Mouse (Mus musculus): ENCODE data around the gene Gse1.

GRCm38 (mm10) chr8:120525832-120526231 is 297.6 kb downstream of the Gse1 start:
- no peak for TF ChIP-seq CTCF (IDR thresholded peaks at IDR 0.05; ENCODE audit: control insufficient read depth, insufficient read depth, low read length)
- no peak for TF ChIP-seq POLR2A (IDR thresholded peaks at IDR 0.05; ENCODE audit: borderline replicate concordance, control insufficient read depth, low read depth, low read length)
